Mouse (Mus musculus): ENCODE results near the gene Tm4sf19.

Tm4sf19 gene

GRCm38 (mm10) chr16:32400267-32400666, at the start of gene Tm4sf19:
Gene Tm4sf19 (plus strand): TSS chr16:32400506.
- in situ Hi-C loops (cut with MboI, MseI), result no loop called here

GRCm38 (mm10) chr16:32350776-32351175, 49.5 kb upstream of the Tm4sf19 start:
- in situ Hi-C loops (cut with MboI, MseI), result no loop called here

- in situ Hi-C loops (cut with MboI, MseI), result no loop called here
These were observed 36.8 kb upstream of the Tm4sf19 start for GRCm38 (mm10) chr16:32363530-32363929.

- in situ Hi-C loops (cut with MboI, MseI), result no loop called here
These were observed 29.0 kb upstream of the Tm4sf19 start for GRCm38 (mm10) chr16:32371351-32371750.

GRCm38 (mm10) chr16:32379575-32379974, 20.7 kb upstream of the Tm4sf19 start:
- in situ Hi-C loops (cut with MboI, MseI), result no loop called here

GRCm38 (mm10) chr16:32382901-32383300, 17.4 kb upstream of the Tm4sf19 start:
- in situ Hi-C loops (cut with MboI, MseI), result no loop called here

GRCm38 (mm10) chr16:32384885-32385284, 15.4 kb upstream of the Tm4sf19 start:
- in situ Hi-C loops (cut with MboI, MseI), result no loop called here

- in situ Hi-C loops (cut with MboI, MseI), result no loop called here
These were observed 13.5 kb upstream of the Tm4sf19 start for GRCm38 (mm10) chr16:32386826-32387225.

GRCm38 (mm10) chr16:32389049-32389448, 11.3 kb upstream of the Tm4sf19 start:
- in situ Hi-C loops (cut with MboI, MseI), result no loop called here

- in situ Hi-C loops (cut with MboI, MseI), result no loop called here
These were observed 10.5 kb upstream of the Tm4sf19 start for GRCm38 (mm10) chr16:32389841-32390240.

GRCm38 (mm10) chr16:32390882-32391281, 9.4 kb upstream of the Tm4sf19 start:
- in situ Hi-C loops (cut with MboI, MseI), result no loop called here

GRCm38 (mm10) chr16:32395679-32396540, 4.4 kb upstream of the Tm4sf19 start:
- in situ Hi-C loops (cut with MboI, MseI), result no loop called here

- in situ Hi-C loops (cut with MboI, MseI), result no loop called here
These were observed 3.8 kb upstream of the Tm4sf19 start for GRCm38 (mm10) chr16:32396541-32396835.

GRCm38 (mm10) chr16:32398206-32398605, 2.1 kb upstream of the Tm4sf19 start:
- in situ Hi-C loops (cut with MboI, MseI), result no loop called here

- in situ Hi-C loops (cut with MboI, MseI), result no loop called here
These were observed 1.1 kb downstream of the Tm4sf19 start for GRCm38 (mm10) chr16:32401335-32401965.

- in situ Hi-C loops (cut with MboI, MseI), result no loop called here
These were observed 2.5 kb downstream of the Tm4sf19 start for GRCm38 (mm10) chr16:32402818-32403217.

- in situ Hi-C loops (cut with MboI, MseI), result no loop called here
These were observed 5.4 kb downstream of the Tm4sf19 start for GRCm38 (mm10) chr16:32405716-32406115.

- in situ Hi-C loops (cut with MboI, MseI), result no loop called here
These were observed 6.4 kb downstream of the Tm4sf19 start for GRCm38 (mm10) chr16:32406671-32407070.

GRCm38 (mm10) chr16:32407730-32408129, 7.4 kb downstream of the Tm4sf19 start:
- in situ Hi-C loops (cut with MboI, MseI), result no loop called here

GRCm38 (mm10) chr16:32417457-32417856, 17.2 kb downstream of the Tm4sf19 start:
- in situ Hi-C loops (cut with MboI, MseI), result no loop called here

GRCm38 (mm10) chr16:32419517-32420483, 19.5 kb downstream of the Tm4sf19 start, which contains the start of gene Tctex1d2:
Gene Tctex1d2 (plus strand): TSS chr16:32419702.
- in situ Hi-C loops (cut with MboI, MseI), result no loop called here

- in situ Hi-C loops (cut with MboI, MseI), result no loop called here
These were observed 27.2 kb downstream of the Tm4sf19 start for GRCm38 (mm10) chr16:32427506-32427905.

Measured in T-helper 2 cell (primary cell).